Mouse (Mus musculus): Measurements from ENCODE around the gene Susd4. TPM values are rescaled to one million over a fixed set of nuclear protein-coding genes. Genes with fewer than 3 reads are reported as not detected.
A peak's percentile ranks its signal among the peaks of the same experiment; 100 is the strongest.

The Susd4 gene
- polyA plus RNA-seq, 1 experiment: 1.1 TPM

DNA sequence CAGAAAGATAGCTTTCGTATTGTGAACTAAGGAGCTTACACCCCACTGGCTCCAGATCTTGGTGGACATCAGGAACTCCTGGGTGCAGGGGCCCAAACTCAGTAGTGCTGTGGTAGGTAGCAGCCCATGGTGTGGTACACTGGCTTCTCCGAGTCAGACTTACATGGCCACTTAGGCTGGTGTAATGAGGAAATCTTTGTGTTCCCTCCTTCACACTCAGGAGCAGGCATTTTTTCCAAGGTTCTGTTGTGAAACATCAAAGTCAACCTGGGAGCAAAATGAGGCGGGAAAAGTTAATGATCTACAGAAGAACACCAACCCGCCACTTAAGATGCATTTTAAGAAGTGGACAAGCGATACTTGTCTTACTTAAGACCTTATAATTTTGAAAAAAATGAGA, 21.8 kb downstream of the Susd4 start:
- Histone ChIP-seq H3K4me1 (ENCODE audit: control insufficient read depth, insufficient read depth, low read length) (no peaks in the 10 kb centered on the region), H3K4me3 (ENCODE audit: control insufficient read depth, low read depth, low read length) (peak overlapping the region; percentile 46), H3K36me3 (ENCODE audit: control insufficient read depth, insufficient read depth, low read length) (no peaks in the 10 kb centered on the region), H3K27ac (ENCODE audit: control insufficient read depth, insufficient read depth, low read depth, low read length) (no peak overlapping the region), H3K27me3 (ENCODE audit: control insufficient read depth, insufficient read depth, low read length) (no peaks in the 10 kb centered on the region)
- TF ChIP-seq CTCF (IDR thresholded peaks at IDR 0.05; ENCODE audit: control insufficient read depth, insufficient read depth, insufficient replicate concordance, low read depth, low read length): no peak
- TF ChIP-seq POLR2A (IDR thresholded peaks at IDR 0.05; ENCODE audit: control insufficient read depth, low read depth, low read length): no peak

GRCm38 (mm10) chr1:182787030-182787429, 23.4 kb downstream of the Susd4 start:
- no peak overlapping the region for H3K4me3 ChIP-seq (ENCODE audit: control insufficient read depth, low read depth, low read length)
- no peaks in the 10 kb centered on the region for H3K27me3 ChIP-seq (ENCODE audit: control insufficient read depth, insufficient read depth, low read length)
- no peak overlapping the region for H3K27ac ChIP-seq (ENCODE audit: control insufficient read depth, insufficient read depth, low read depth, low read length)
- no peaks in the 10 kb centered on the region; the same call in 1 of the 2 replicates for H3K4me1 ChIP-seq (ENCODE audit: control insufficient read depth, insufficient read depth, low read length)
- no peaks in the 10 kb centered on the region for H3K36me3 ChIP-seq (ENCODE audit: control insufficient read depth, insufficient read depth, low read length)
- TF ChIP-seq CTCF (IDR thresholded peaks at IDR 0.05; ENCODE audit: control insufficient read depth, insufficient read depth, insufficient replicate concordance, low read depth, low read length) (peak; percentile 23; the same call in 1 of the 2 replicates), POLR2A (IDR thresholded peaks at IDR 0.05; ENCODE audit: control insufficient read depth, low read depth, low read length) (no peak)

- Histone ChIP-seq H3K27ac (ENCODE audit: control insufficient read depth, insufficient read depth, low read depth, low read length) (no peak overlapping the region), H3K4me3 (ENCODE audit: control insufficient read depth, low read depth, low read length) (no peak overlapping the region), H3K36me3 (ENCODE audit: control insufficient read depth, insufficient read depth, low read length) (no peaks in the 10 kb centered on the region), H3K4me1 (ENCODE audit: control insufficient read depth, insufficient read depth, low read length) (no peaks in the 10 kb centered on the region; the same call in 1 of the 2 replicates), H3K27me3 (ENCODE audit: control insufficient read depth, insufficient read depth, low read length) (no peaks in the 10 kb centered on the region)
- TF ChIP-seq CTCF (IDR thresholded peaks at IDR 0.05; ENCODE audit: control insufficient read depth, insufficient read depth, insufficient replicate concordance, low read depth, low read length) (no peak), POLR2A (IDR thresholded peaks at IDR 0.05; ENCODE audit: control insufficient read depth, low read depth, low read length) (no peak)
These were observed 25.2 kb downstream of the Susd4 start for GRCm38 (mm10) chr1:182788896-182789295.

GRCm38 (mm10) chr1:182792521-182793071, 28.9 kb downstream of the Susd4 start:
- TF ChIP-seq POLR2A (IDR thresholded peaks at IDR 0.05; ENCODE audit: control insufficient read depth, low read depth, low read length) (no peak), CTCF (IDR thresholded peaks at IDR 0.05; ENCODE audit: control insufficient read depth, insufficient read depth, insufficient replicate concordance, low read depth, low read length) (no peak; the same call in 1 of the 2 replicates)
- Histone ChIP-seq H3K36me3 (ENCODE audit: control insufficient read depth, insufficient read depth, low read length) (no peaks in the 10 kb centered on the region), H3K4me3 (ENCODE audit: control insufficient read depth, low read depth, low read length) (no peak overlapping the region), H3K27ac (ENCODE audit: control insufficient read depth, insufficient read depth, low read depth, low read length) (no peak overlapping the region), H3K4me1 (ENCODE audit: control insufficient read depth, insufficient read depth, low read length) (no peaks in the 10 kb centered on the region; the same call in 1 of the 2 replicates), H3K27me3 (ENCODE audit: control insufficient read depth, insufficient read depth, low read length) (no peaks in the 10 kb centered on the region)

DNA sequence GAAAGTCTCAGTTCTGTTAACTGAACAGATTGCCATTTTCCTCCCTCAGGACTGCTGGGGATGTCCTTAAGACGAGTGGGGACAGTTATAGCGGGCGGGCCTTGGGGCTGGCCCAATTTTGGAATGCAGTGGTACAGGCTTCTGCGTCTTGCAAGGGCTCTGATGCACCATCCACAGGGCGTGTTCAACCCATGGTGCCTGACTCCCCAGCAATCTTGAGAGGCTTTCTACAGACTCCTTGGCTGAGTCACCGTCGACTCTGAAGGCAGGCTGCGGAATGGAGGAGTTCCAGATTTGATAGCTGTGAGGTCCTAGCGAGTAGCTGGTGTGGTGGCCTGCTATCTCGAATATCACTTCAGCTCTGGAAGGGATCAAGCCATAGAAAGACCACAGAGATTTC, 30.6 kb downstream of the Susd4 start:
- H3K27me3 ChIP-seq (ENCODE audit: control insufficient read depth, insufficient read depth, low read length): no peaks in the 10 kb centered on the region
- H3K27ac ChIP-seq (ENCODE audit: control insufficient read depth, insufficient read depth, low read depth, low read length): no peak overlapping the region
- TF ChIP-seq CTCF (IDR thresholded peaks at IDR 0.05; ENCODE audit: control insufficient read depth, insufficient read depth, insufficient replicate concordance, low read depth, low read length) (no peak), POLR2A (IDR thresholded peaks at IDR 0.05; ENCODE audit: control insufficient read depth, low read depth, low read length) (no peak)
- no peak overlapping the region for H3K4me3 ChIP-seq (ENCODE audit: control insufficient read depth, low read depth, low read length)
- H3K36me3 ChIP-seq (ENCODE audit: control insufficient read depth, insufficient read depth, low read length): no peaks in the 10 kb centered on the region
- no peaks in the 10 kb centered on the region; the same call in 1 of the 2 replicates for H3K4me1 ChIP-seq (ENCODE audit: control insufficient read depth, insufficient read depth, low read length)

- Histone ChIP-seq H3K27me3 (ENCODE audit: control insufficient read depth, insufficient read depth, low read length) (no peaks in the 10 kb centered on the region), H3K4me3 (ENCODE audit: control insufficient read depth, low read depth, low read length) (no peak overlapping the region), H3K4me1 (ENCODE audit: control insufficient read depth, insufficient read depth, low read length) (no peaks in the 10 kb centered on the region; the same call in 1 of the 2 replicates), H3K27ac (ENCODE audit: control insufficient read depth, insufficient read depth, low read depth, low read length) (no peak overlapping the region), H3K36me3 (ENCODE audit: control insufficient read depth, insufficient read depth, low read length) (no peaks in the 10 kb centered on the region)
- TF ChIP-seq POLR2A (IDR thresholded peaks at IDR 0.05; ENCODE audit: control insufficient read depth, low read depth, low read length) (no peak), CTCF (IDR thresholded peaks at IDR 0.05; ENCODE audit: control insufficient read depth, insufficient read depth, insufficient replicate concordance, low read depth, low read length) (no peak)
These were observed 31.0 kb downstream of the Susd4 start for GRCm38 (mm10) chr1:182794628-182795027.

DNA sequence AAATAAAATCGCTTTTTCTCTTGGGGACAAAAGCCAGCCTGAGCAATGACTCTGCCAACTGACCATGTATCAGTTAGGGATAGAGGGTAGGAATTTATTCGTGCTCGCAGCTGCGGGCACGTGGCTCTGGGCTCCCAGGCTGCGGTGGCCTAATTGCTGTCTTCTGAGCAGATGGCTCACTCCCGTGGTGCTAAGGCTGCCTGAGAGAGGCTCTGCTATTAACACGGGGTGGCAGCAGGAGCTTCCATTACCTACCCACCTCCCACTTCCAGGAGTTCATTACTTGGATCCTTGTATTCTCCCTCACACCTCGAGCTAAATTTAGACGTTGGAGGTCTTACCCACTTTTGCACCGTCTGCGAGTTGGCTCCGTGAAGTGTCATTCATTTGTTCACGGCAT, 33.4 kb downstream of the Susd4 start:
- H3K27ac ChIP-seq (ENCODE audit: control insufficient read depth, insufficient read depth, low read depth, low read length): no peak overlapping the region
- no peak for TF ChIP-seq CTCF (IDR thresholded peaks at IDR 0.05; ENCODE audit: control insufficient read depth, insufficient read depth, insufficient replicate concordance, low read depth, low read length)
- TF ChIP-seq POLR2A (IDR thresholded peaks at IDR 0.05; ENCODE audit: control insufficient read depth, low read depth, low read length): no peak
- no peak overlapping the region for H3K4me3 ChIP-seq (ENCODE audit: control insufficient read depth, low read depth, low read length)
- no peaks in the 10 kb centered on the region for H3K36me3 ChIP-seq (ENCODE audit: control insufficient read depth, insufficient read depth, low read length)
- no peaks in the 10 kb centered on the region; the same call in 1 of the 2 replicates for H3K4me1 ChIP-seq (ENCODE audit: control insufficient read depth, insufficient read depth, low read length)
- no peaks in the 10 kb centered on the region for H3K27me3 ChIP-seq (ENCODE audit: control insufficient read depth, insufficient read depth, low read length)

Data from testis, adult 2 months (tissue).